Mouse (Mus musculus) liver, embryonic 14.5 days (tissue): Measurements from ENCODE around the gene Mdm2.

Source experiments
- CTCF ChIP-seq: IDR thresholded peaks from 2 replicates; pipeline ENCODE4 v1.5.1; 2016; ENCODE audit warnings: antibody characterized with exemption, low read depth, control low read depth
- EP300 ChIP-seq: IDR thresholded peaks from 2 replicates; pipeline ENCODE4 v1.6.1; 2016; ENCODE audit warnings: antibody characterized with exemption, low read depth

- TF ChIP-seq CTCF (no peak), EP300 (no peak)
Observed at GRCm38 (mm10) chr10:117746297-117746883, 35.8 kb upstream of the Mdm2 start, which contains the start of gene Slc35e3.
